Mouse (Mus musculus): ENCODE results near the gene Clmp. TPM values are rescaled to one million over a fixed set of nuclear protein-coding genes. Genes with fewer than 3 reads are reported as not detected.
A peak's percentile ranks its signal among the peaks of the same experiment; 100 is the strongest.

The Clmp gene
- total RNA-seq, 2 experiments from 2014 or later: 1.3 to 1.4 TPM

DNA sequence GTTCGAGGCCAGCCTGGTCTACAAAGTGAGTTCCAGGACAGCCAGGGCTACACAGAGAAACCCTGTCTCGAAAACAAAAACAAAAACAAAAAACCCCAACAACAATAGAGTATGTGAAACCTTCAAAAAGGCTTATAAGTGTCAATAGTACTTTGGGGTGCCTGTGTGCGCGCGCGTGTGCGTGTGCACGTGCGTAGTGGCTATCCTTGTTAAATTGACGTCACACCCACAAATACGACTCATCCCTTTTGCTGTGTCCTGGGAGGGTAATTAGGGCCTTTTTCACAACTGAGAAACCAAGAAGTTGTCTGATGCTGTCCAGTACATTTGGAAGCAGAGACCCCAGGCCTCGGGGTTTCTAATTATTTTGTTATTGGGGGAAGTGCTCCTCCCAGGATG lies 44.5 kb downstream of the Clmp start:
- no peak for ATAC-seq (ENCODE audit: poor library complexity, severe bottlenecking)

DNA sequence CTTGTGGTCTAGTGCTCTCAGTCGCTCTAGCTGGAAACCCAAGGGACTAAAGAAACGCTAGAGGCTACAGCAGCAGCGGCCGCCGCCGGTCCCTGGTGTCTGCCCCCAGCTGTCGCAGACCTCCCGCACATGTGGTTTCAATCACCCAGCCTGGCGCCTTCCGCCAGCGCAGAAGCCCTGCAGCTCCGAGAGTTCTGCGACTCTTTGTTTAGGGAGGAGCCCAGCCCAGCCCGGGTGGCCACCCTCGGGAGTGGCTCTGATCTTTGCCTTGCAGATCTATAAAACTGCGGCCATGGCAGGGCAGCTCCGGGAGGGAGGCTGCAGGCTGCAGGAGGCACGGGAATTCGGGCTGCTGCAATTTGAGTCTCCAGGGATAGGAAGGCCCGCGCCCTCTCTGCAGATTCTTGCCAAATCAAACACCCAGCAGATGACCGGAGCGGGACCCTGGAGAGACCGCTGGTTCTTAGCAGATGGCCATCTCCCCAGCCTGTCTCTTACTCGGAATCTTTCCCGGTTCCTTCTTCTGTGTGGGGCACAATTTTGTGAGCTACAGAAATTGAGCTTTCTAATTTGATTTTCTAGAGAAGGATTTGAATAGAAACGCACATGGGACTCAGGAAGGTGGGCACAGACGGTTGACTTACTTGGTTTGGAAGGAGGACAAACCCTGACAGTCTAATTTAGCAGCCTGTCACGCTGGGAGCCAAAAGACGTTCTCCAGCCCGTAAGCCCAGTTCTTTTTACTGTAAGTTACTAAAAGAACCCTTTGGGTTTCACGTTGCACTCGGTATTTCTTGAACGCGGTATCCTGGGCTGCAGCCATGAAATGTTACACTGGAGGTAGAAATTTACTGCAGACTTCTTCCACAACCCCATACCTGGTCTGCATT lies 45.2 kb downstream of the Clmp start:
- ATAC-seq (ENCODE audit: poor library complexity, severe bottlenecking): peak; percentile 48

DNA sequence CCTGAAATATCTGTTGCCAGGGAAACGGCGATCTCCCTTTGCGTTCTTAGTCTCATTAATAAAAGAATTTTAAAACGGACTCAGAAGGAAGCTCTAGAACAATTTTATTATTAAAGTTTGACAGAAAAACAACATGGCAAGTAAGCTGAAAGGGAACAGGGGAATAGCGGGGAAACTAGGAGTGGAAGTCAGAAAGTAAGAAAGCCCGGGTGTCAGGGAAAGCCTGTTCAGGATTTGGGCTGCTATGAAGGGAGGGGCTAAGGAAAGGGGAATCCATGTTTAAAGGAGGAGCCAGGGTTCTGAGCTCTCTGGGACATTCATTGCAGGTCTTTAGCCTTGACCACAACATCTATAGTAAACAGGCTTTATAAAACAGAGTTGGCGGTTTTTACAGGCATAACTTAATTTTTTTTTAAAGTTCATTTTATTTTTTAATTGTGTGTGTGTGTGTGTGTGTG lies 45.9 kb downstream of the Clmp start:
- no peak for ATAC-seq (ENCODE audit: poor library complexity, severe bottlenecking)

DNA sequence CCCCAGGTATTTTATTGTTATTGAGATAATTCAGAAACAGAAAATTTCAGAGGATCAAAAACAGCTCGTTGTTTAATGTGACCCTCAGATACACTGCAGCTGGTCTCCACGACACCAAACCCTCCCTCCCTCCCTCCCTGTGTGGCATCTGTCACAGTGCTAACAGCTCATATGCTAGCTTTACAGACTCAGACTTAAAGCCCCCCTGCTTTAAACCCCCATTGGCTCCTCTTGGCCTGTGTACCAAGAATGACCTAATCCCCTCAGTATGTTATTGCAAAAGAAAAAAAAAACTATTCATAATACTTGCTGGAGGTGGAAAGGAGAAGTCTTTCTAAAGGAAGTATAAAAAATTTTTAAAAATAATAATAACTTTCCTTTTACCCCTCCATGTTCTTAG lies 46.5 kb downstream of the Clmp start:
- ATAC-seq (ENCODE audit: poor library complexity, severe bottlenecking): no peak

DNA sequence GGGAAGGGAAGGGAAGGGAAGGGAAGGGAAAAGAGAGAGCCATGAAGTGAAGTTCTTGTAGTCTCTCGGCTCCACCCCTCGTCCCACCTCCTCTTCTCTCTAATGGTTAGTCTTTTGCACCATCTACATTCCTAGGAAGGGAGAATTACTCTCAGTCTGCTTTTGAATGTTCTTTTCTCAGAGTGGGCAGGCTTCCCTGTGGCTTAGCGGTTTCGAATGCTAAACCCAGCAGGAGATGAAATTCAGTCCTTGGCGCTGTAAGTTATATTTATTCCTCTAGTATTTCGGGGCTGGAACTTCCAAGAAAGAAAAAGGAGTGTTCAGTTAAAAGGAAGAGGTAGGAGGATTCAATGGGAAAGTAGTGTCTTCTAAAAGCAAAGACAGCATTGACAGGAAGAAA lies 51.4 kb downstream of the Clmp start:
- ATAC-seq (ENCODE audit: poor library complexity, severe bottlenecking): no peak

DNA sequence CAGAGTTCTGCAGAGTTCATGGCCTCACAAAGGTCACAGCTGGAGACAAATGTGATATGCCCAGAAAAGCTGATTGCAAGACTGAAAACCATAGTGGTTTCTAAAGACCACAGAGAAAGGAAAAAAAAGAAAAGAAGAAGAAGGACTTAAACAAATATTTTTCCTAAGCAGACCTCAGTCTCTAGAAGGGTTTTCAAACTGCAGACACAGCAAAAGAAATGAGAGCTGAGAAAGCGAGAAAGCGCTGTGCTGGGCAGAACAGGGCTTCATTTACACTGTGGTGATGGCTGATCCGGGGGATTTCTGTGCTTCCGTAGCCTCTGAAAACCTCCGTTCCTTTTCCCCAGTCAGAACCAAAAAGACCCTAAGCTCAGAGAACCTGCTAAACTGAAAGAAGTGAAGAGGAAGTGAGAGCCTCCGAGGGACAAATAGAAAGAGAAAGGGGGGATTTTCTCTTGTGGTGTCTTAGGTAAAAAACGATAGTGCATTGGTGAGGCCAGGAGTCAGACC lies 57.8 kb downstream of the Clmp start:
- ATAC-seq (ENCODE audit: poor library complexity, severe bottlenecking): peak; percentile 34

DNA sequence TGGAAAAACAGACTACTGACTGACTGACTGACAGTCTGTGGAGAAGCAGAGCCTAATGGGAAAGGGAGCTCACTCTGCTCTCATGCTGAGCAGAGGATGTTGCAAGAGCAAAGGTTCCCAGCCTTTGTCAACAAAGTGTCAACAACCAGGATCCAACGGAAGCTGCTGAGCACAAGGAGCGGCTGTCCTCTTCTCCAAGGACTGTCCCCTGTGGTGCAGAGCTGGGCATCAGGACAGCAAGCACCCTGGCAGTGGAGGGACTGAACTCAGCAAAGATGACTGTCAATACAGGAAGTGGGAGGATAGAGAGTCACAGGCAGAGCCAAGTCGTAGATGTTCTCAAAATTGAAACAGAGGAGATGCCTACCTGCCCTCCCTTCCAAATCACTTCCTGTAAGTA lies 58.5 kb downstream of the Clmp start:
- ATAC-seq (ENCODE audit: poor library complexity, severe bottlenecking): peak; percentile 79

DNA sequence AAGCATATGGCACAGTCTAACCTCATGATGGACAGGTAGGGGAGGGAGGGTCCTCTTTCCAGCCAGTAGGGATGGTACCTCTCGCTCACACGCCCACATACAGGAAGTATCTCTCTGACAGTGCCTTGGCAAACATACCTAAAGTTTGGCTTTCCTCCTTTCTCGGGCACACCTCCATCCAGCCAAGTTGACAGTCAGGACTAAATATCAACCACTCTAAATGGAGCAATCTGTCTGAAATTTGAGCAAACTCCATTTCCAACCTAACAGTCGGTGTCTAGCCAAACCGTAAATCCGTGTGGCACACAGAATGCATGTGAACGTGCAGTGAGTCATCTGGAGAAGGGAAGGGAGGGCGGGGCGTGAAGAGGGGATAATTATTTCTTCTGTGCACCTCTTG lies 61.0 kb downstream of the Clmp start:
- ATAC-seq (ENCODE audit: poor library complexity, severe bottlenecking): no peak

DNA sequence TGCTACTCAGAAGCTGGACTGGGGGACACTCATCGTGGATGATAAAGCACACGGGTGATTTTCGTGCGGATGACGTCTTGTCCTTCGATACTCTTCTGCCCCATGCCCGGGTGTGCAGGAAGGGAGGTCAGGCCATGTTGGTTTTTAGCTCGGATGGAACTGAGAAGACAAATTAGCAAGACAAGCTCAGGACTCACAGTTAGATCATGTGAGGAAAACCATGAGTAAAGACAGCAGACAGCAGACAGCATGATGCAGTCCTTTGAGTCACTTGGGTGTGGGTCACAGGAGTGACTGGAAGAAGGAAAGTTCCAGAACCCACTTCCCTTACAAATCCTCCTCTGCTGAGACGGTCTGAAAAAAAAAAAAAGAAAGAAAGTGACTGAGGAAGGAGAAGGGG lies 61.5 kb downstream of the Clmp start:
- no peak for ATAC-seq (ENCODE audit: poor library complexity, severe bottlenecking)

DNA sequence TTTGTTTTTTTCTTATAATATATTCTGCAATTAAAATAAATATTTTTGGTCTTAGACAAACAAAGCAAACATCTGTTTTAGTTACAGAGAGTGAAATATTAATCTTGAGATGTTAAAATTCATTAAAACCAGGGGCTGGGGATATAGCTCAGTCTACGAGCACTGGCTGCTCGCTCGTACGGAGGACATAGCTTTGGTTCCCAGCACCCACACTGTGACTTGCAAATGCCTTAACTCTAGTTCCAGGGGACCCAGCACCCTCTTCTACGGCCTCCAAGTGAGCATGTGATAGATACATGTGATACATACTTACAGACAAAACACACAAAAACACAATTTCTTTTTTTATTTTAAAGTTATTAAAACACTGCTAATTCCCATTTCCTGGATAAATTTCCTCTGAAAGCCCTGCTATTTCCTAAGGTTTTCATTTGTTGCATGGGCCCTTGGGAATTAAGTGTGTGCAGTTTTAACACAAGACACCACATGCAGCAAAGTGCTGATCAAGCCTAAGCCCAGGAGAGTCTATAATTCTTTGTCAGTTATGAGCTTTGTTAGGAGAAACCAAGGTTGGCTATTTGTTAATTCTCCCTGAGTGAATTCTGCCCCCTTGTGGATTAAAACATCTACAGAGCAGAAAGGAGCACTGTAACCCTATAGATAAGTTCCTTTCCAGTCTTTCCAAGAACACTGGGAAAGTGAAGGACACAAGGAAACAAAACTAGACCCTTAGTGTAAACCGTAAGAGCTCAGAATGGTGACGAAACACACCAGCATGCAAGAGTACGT lies 64.3 kb downstream of the Clmp start:
- ATAC-seq (ENCODE audit: poor library complexity, severe bottlenecking): peak; percentile 60

DNA sequence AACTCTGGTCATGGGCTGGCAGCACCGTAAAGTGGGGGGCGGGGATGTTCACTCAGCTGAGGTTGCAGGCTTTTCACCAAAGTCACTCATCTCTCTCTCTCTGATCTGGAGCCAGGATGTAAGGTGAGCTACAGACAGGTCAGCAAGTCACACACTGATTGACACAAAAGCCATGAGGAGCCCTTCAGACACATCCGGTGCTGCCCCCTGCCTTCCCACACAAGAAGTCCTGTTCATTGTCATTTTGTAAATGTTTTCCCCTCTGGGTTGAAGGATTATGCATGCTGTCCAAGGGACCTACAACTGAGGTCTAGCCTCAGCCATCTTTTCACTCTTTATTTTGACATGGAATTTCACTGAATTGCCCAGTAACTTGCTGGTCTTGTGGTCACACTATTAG lies 66.0 kb downstream of the Clmp start:
- ATAC-seq (ENCODE audit: poor library complexity, severe bottlenecking): no peak

DNA sequence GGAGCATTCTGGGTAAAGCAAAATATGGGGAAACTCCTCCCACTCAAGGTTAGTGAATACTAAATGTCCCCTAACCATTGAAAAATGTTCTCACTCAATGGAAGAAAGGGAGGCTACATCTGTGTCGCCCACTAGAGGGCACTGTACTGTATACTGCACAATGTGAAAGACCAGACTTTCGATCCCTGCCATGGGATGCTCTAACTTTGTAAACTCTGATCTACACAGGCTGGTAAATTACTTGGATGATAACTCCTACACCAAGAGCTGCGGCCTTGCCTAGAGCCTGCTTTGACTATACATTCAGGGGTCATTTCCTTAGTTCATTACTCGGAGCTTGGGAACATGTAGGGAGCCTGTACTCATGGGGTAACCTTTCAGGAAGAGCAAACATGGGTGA lies 70.6 kb downstream of the Clmp start:
- peak; percentile 73 for ATAC-seq (ENCODE audit: poor library complexity, severe bottlenecking)

DNA sequence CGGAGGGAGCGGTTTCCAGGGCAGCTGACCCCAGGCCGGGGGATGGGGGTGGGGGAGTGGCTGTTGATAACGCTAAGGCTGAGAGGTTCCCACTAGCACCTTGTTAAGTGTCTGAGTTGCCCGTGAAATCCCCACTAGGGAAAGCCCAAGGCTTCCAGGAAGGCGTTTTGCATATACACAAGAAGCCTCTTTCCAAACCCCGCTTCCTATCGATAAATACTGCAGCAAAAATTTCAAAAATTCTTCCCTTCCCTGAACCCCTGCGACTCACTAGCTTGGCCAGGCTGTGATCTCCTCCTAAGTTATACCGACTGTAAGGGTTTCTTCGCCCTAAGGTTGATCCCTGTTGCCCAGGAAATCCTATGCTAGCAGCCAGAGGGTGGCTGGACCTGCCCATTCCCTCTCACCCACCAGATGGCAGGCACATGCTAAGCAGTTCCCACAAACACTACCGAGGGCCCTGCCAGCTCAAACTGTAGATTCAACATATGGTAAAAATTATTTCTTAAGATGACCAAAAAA lies 71.4 kb downstream of the Clmp start:
- ATAC-seq (ENCODE audit: poor library complexity, severe bottlenecking): peak; percentile 51

DNA sequence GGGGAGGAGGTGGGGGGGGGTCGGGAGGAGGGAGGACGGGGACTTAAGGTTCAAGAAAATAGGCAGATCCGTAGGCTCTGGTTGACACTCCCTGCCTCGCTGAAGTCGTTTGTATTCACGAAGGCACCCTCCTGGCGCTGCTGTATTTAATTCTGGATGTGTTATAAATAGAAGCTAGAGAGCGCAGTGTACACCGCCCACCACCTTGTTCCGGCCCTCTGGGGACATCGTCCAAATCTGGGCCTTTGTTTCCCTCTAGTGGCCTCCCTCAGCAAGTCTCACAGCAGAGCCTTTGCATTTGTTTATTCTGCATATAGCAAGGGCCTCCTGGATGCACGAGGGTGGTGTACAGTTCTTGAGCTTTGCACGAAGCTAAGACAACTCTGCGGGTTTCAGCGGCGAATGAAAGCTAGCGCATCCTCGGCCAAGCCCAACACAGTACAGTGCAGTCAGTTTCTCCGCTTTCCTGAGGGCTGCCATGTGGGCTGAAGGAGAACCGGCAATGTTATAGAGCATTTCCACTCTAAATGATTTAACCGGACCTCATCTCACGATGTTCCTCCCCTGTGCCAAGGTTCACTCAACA lies 72.0 kb downstream of the Clmp start:
- ATAC-seq (ENCODE audit: poor library complexity, severe bottlenecking): peak; percentile 86

DNA sequence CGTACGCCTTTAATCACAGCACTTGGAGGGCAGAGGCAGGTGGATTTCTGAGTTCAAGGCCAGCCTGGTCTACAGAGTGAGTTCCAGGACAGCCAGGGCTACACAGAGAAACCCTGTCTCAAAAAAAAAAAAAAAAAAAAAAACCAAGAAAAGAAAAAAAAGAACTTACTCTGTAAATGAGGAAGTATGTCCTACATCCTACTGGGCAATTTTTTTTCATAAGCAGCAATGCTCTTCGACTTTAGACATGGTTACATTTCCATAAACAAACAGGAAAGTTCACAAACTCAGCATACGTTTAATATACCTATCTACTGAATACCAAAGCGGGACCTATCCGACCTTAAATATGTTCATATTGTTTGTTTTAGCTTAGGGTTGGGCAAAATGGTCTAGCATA lies 76.6 kb downstream of the Clmp start:
- ATAC-seq (ENCODE audit: poor library complexity, severe bottlenecking): no peak

DNA sequence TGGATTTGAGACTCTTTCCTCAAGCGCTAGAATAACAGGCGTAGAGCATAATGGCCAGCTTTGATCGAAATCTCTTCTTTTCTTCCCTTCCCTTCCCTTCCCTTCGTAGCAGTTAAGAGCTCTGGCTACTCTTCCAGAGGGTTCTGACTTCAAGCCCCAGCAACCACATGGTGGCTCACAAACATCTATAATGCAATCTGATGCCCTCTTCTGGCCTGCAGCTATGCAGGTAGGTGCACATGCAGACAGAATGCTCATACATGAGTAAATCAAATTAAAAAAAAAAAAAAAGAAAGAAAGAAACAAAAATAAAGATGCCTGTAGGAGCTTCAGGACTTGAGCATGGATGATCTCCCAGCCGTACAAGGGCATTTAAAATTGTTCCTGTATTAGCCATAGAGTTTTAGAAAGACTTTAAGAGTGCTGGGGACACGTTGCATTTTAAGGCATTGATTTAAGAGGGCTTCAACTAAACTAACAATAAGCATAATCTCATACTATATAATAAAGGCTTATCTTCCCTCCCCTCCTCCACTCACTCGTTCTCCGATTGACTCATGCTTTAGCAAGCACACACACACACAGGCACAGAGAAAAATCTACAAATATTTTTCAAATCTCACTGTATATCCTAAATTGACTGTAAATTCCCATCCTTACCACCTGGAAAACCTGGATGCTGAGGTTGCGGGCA lies 79.3 kb downstream of the Clmp start:
- peak; percentile 20; the same call in 1 of the 2 replicates for ATAC-seq (ENCODE audit: poor library complexity, severe bottlenecking)

DNA sequence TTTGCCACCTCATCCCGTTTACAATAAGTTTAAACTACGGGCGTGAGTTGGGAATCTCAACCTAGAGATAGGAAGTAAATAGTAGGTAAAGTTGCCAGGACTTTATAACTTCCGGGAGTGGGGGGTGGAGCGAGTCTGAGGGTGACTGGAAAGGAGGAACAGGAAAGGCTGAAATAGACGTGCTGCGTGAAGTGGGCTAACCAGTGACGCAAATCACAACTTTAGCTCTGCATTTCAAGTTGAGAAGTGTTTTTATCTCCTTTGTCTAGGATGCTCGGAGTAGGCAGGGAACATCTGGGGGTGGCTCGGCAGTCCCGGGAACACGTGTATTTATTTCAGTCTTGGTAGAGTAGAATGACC lies 79.8 kb downstream of the Clmp start:
- ATAC-seq (ENCODE audit: poor library complexity, severe bottlenecking): peak; percentile 88

DNA sequence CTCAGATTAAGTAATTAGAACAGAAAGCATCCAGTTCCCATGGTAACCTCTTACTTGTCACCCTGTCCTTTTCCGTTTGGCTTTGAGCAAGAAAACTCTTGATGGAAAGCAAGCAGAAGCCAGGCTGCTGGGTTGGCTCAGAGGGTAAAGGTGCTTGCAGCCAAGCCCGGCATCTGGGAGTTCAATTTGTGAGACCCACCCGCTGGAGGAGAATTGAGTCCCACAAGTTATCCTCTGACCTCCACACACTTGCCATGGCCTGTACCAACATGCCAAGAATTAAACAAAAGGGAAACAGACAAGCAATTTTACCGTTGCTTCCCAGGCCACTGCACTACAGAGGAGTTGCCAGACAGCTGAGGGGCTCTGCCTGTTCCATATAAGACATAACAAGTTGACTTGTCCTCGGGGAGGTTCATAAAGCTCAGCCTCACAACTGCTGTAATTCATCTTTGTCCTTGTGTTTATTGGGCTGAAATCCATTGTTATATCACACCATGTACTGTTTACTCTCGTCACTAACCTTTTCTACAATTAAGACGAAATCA lies 80.4 kb downstream of the Clmp start:
- no peak for ATAC-seq (ENCODE audit: poor library complexity, severe bottlenecking)

DNA sequence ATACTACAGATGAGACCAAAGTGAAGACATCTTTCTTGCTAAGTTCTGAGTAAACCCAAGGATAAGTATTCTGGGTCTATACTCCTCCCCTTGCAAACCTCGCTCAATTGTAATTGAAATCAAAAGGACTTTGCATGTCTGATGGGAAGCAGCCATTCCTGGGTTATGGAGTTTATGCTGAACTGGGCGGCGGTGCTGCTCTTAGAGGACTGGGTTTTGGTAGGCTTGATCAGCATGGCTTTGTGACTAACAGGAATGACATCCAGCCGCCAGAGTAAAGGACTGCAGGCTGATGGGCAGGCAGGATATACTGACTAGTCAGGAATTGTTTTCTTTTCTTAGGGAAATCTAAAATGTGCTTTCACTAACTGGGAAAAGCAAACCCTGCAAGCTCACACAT lies 82.2 kb downstream of the Clmp start:
- ATAC-seq (ENCODE audit: poor library complexity, severe bottlenecking): no peak

DNA sequence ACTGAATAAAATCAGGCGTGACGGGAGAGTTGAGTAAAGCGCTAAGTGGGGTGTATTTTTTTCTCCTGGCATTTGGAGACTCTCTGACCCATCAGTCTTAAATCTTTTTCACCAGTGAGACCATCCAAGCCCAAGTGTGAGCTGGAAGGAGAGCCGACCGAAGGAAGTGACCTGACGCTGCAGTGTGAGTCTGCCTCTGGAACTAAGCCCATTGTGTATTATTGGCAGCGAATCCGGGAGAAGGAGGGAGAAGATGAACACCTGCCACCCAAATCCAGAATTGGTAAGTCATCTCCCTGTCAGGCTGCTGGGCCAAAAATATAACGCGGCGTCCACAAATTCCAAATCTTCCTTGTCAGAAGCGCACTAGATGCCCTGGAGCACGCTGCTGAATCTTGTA lies 86.5 kb downstream of the Clmp start:
- ATAC-seq (ENCODE audit: poor library complexity, severe bottlenecking): no peak

Measured in megakaryocyte, adult 5-6 weeks (primary cell).